Mouse (Mus musculus): Measurements from ENCODE around the gene Scn5a.
A peak's percentile ranks its signal among the peaks of the same experiment; 100 is the strongest.

Gene Scn5a

DNA sequence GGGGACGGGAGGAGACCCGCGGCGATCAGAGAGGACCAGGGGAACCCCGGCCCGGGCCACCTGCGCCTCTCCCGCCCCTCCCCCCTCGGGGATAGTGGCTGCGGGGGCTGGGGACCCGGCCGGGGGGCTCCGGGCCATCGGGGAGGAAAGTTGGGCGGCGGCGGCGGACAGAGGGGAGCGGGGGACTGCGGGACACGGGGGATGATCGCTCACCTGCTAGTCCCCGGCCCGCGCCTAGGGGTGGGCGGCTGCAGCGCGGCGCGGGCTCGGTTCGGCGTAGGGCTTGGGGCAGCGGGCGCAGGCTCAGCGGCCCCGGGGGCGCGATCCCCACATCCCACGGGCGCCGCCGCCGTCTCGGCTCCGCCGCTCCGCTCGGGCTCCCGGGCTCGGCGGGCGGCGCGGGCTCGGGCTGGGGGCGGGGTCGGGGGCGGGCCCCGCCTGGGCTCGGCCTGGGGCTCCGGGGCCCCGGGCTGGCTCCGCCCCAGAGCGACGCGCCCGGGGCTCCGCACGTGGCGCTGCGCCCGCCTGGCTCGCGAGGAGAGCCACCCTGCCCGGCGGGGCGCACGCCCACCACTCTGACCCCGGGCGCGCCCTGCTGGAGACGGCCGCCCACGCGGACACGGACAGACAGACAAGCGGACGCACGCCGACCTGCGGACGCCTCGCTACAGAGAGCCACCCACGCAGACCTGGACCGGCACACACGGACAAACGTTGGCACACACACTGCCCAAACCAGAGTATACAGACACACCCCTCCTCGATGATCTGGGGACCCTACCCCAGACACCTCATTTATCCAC lies at the start of gene Scn5a:
Gene Scn5a (minus strand): TSS at position 381 of the 803 bp plus-strand sequence.
- no peak for DNase-seq (ENCODE audit: low read depth)

GRCm38 (mm10) chr9:119627227-119627626 lies 48.4 kb upstream of the Scn5a start:
- DNase-seq (ENCODE audit: low read depth) = no peak

GRCm38 (mm10) chr9:119624151-119624550 lies 45.3 kb upstream of the Scn5a start:
- no peak for DNase-seq (ENCODE audit: low read depth)

- no peak for DNase-seq (ENCODE audit: low read depth)
Measured at GRCm38 (mm10) chr9:119614798-119615197, 36.0 kb upstream of the Scn5a start.

- no peak for DNase-seq (ENCODE audit: low read depth)
Measured at GRCm38 (mm10) chr9:119610563-119611166, 31.8 kb upstream of the Scn5a start.

DNA sequence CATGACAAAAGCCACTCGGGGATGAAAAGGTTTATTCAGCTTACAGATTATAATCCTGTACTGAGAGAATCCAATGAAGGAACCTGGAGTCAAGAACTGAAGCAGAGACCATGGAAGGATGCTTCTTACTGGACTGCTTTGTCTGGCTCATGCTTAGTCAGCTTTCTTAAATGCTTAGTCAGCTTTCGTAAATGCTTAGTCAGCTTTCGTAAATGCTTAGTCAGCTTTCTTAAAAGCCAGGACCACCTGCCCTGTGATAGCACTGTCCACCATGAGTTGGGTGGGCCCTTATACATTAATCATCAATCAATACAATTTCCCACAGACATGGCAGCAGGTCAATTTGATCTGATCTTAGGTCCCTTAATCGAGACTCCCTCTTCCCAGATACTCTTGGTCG lies 28.1 kb upstream of the Scn5a start:
- DNase-seq (ENCODE audit: low read depth) = no peak

DNA sequence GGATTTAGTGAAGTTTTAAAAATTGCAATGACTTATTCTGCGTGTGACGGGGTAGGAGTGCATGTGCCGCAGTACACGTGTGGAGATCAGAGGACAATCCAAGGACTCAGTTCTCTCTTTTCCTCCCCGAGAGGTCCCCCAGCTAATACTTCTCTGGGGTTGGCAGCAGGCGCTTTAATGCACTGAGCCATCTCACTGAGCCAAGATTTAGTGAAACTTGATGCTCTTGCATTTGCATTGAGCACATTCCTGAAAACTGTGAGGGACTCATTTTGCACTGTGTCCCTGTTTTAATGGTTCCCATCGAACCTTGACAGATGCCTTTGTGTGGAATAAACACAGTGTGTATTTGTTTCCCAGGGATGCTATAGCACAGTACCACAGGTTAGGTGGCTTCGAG lies 25.8 kb upstream of the Scn5a start:
- no peak for DNase-seq (ENCODE audit: low read depth)

DNA sequence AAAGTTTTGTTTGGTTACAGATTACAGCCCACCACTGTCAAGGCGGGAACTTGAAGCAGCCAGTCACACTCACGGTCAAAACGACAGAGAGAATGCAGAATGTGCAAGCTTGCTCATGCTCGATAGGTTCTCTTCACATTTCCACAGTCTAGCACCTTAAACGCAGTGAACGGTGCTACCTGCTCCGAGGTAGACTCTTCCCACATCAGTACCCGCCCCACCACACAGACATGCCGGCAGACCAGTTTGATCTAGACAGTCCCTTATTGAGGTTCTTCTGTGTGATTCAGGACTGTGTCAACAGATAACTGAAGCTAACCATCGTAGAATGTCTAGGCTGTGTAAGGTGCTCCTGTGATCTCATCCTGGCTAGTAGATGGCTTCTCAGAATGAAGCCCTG lies 19.7 kb upstream of the Scn5a start:
- no peak for DNase-seq (ENCODE audit: low read depth)

DNA sequence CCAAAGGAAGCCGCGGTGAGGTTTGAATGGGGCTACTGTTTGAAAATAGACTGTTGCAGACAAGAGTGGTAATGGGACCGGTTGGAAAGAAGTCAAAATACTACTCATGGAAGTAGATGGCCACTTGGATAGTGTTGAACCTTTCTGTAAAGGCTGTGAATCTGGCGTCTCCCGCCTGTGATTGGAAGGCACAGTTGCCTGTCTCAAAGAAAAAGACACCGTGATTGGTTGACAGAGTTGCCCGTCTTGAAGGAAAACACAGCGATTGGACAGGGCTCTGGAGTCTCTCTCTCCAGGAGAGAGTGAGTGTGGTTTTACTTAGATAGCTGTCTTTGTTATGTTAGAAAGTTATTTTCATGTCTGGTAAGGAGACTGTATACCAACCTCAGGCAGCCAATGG lies 18.5 kb upstream of the Scn5a start:
- DNase-seq (ENCODE audit: low read depth) = no peak

- no peak for DNase-seq (ENCODE audit: low read depth)
Measured at GRCm38 (mm10) chr9:119589592-119589991, 10.8 kb upstream of the Scn5a start.

GRCm38 (mm10) chr9:119588763-119589449 lies 10.1 kb upstream of the Scn5a start:
- no peak for DNase-seq (ENCODE audit: low read depth)

GRCm38 (mm10) chr9:119580668-119581067 lies 1.9 kb upstream of the Scn5a start:
- DNase-seq (ENCODE audit: low read depth) = peak; percentile 54

GRCm38 (mm10) chr9:119580187-119580586 lies 1.4 kb upstream of the Scn5a start:
- no peak for DNase-seq (ENCODE audit: low read depth)

DNA sequence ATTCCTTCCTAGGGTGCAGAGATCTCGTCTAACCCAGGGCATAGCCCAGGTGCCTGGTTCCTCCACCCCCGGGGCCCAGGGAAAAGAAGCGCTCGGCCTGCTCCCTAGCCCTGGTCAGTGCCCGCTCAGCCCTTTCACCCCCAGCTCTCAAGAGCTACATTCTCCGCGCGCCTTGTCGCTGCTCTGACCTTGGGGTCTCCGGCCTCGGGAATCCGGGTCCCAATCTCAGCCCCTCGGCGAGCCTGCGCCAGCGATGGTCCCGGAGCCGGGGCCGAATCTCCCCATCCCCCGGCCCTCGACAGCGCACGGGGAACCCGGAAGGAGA lies 543 bp downstream of the Scn5a start:
- no peak for DNase-seq (ENCODE audit: low read depth)

DNA sequence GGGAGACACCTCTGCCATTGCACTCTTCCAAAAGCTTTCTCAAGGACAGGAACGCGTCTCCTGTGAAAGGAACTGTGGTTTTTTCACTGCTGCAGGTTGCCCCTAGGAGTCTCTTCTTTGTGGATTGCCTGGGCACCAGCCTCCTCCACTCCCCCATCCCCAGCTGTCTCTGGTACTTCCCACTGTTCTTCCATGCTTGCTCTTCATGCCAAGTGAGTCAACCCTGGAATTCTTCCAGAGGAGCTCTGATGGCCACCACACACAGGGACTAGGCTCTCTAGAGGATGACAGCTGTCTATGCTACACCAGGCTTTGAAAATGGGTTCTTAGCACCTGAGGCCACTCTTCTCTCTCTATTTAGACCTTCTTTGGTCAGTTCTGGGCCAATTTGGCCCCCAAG lies 1.8 kb downstream of the Scn5a start:
- no peak for DNase-seq (ENCODE audit: low read depth)

- DNase-seq (ENCODE audit: low read depth) = no peak
Measured at GRCm38 (mm10) chr9:119575732-119576131, 3.1 kb downstream of the Scn5a start.

DNA sequence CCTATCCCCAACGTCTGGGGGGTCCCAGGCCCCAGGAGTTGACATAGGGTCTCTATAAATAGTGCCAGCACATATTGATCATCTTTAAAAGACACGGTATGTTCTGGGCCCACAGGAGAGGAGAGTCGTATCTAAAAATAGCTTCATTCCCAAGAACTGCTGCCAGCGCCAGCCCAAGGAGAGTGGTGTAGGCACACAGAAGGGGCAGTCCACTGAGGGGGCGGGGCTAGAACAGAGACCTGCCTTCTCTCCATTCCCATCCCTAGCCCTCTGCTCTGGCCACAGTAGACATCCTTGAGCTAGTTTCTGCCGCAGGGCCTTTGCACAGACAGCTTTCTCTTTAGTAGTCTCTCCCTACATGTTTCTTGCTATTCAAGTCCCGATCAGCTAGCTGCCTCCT lies 4.5 kb downstream of the Scn5a start:
- no peak for DNase-seq (ENCODE audit: low read depth)

- DNase-seq (ENCODE audit: low read depth) = no peak
Measured at GRCm38 (mm10) chr9:119573009-119573408, 5.8 kb downstream of the Scn5a start.

DNA sequence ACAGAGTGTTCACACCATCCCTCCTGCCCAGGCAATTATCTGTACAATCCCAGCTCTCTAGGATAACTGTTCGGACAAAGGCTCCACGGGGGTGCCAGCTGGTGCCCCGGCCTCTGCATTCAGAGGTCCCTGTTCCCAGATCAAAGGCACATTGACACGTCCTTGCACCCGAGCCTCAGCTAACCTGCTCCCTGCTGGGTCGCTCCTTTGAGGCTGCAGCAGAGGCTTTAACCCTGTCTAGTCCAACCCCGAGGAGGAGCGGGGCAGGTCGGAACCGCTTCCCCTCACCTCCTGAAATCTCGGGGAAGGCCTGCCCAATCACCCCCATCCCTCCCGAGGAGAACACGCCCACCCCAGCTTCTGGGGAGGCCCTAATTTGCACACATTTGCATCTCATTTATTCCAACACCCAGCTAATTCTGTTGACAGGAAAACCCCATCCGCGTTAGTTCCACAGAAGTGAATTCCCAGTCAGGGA lies 7.4 kb downstream of the Scn5a start:
- no peak for DNase-seq (ENCODE audit: low read depth)

DNA sequence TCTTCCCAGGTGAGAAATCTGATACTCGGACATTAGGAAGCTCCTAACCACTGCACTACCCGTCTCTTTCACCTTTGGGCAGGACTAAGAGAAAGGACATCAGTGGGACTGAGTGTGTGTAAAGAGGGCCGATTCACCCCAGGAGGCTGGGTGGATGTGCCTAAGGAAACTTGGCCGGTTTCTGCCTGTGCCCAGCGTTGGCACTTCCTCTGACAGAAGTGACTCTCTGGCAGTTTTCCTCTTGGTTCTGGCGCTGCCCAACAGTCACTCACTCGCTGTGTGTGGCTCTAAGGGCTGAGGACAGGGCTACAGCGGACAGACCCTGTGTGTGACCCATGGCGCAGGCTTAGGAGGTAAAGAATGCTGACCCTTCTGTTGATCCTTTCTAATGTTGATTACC lies 8.2 kb downstream of the Scn5a start:
- no peak for DNase-seq (ENCODE audit: low read depth)

GRCm38 (mm10) chr9:119568732-119569131 lies 10.1 kb downstream of the Scn5a start:
- DNase-seq (ENCODE audit: low read depth) = no peak

DNA sequence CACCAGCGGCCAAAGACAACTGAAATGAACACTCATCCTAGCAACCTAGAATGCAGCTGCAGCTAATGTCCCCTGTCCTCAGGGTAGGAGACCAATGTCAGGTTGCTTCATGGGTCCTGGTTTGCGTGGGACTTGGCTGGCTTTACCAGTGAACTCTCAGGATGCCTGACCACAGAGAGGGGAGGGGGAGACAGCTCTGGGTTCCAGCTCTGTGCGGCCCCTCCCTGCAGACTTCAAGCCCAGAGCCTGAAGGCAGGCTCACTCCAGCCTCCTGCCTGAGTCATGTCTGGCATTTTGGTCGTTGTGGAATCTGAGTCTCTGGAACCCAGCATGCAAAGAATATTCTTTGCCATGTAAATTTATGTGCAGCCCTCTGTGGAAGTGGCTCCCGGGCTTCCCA lies 11.0 kb downstream of the Scn5a start:
- no peak for DNase-seq (ENCODE audit: low read depth)

- DNase-seq (ENCODE audit: low read depth) = no peak
Measured at GRCm38 (mm10) chr9:119566214-119566613, 12.6 kb downstream of the Scn5a start.

Data from c-Kit-positive CD71-negative TER-119-negative erythroid progenitor cells, embryonic 14.5 days (primary cell).